Mouse (Mus musculus): ENCODE data around the gene Foxk1. TPM values are rescaled to one million over a fixed set of nuclear protein-coding genes. Genes with fewer than 3 reads are reported as not detected.

Gene Foxk1
- polyA plus RNA-seq, 1 experiment from 2014 or later = 8.1 TPM

GRCm38 (mm10) chr5:142458791-142459557 is 57.7 kb downstream of the Foxk1 start:
- no peak overlapping the region for H3K9ac ChIP-seq
- H3K36me3 ChIP-seq (replicated peaks) = peaks cover 14% of the 10 kb centered on the region
- no peaks in the 10 kb centered on the region for H3K9me3 ChIP-seq
- H3K27ac ChIP-seq = no peak overlapping the region
- H3K4me2 ChIP-seq = no peak overlapping the region
- H3K4me3 ChIP-seq = no peak overlapping the region
- no peaks in the 10 kb centered on the region for H3K27me3 ChIP-seq (replicated peaks)
- 89% methylated on average over 17 of the region's 17 CpGs for WGBS
- H3K4me1 ChIP-seq = peaks cover 6% of the 10 kb centered on the region; the same call in 1 of the 2 replicates
- ATAC-seq (replicated peaks) = no peak

- H3K4me3 ChIP-seq = no peak overlapping the region
- H3K9me3 ChIP-seq = no peaks in the 10 kb centered on the region
- no peak overlapping the region for H3K9ac ChIP-seq
- no peak overlapping the region for H3K4me2 ChIP-seq
- no peak overlapping the region for H3K27ac ChIP-seq
- ATAC-seq (replicated peaks) = no peak
- H3K36me3 ChIP-seq (replicated peaks) = peaks cover 13% of the 10 kb centered on the region
- 73% methylated on average over 5 of the region's 5 CpGs for WGBS
- H3K4me1 ChIP-seq = peaks cover 12% of the 10 kb centered on the region
- no peaks in the 10 kb centered on the region for H3K27me3 ChIP-seq (replicated peaks)
These were observed 58.5 kb downstream of the Foxk1 start for GRCm38 (mm10) chr5:142459834-142460233.

GRCm38 (mm10) chr5:142461942-142462640 is 60.8 kb downstream of the Foxk1 start:
- peaks cover 14% of the 10 kb centered on the region for H3K4me1 ChIP-seq
- H3K9ac ChIP-seq = no peak overlapping the region
- no peak overlapping the region for H3K4me2 ChIP-seq
- H3K27me3 ChIP-seq (replicated peaks) = no peaks in the 10 kb centered on the region
- no peak overlapping the region for H3K27ac ChIP-seq
- WGBS = 94% methylated on average over 7 of the region's 7 CpGs
- H3K9me3 ChIP-seq = no peaks in the 10 kb centered on the region
- H3K4me3 ChIP-seq = no peak overlapping the region
- H3K36me3 ChIP-seq (replicated peaks) = peaks cover 3% of the 10 kb centered on the region
- ATAC-seq (replicated peaks) = no peak

GRCm38 (mm10) chr5:142462641-142462948 is 61.3 kb downstream of the Foxk1 start:
- no peaks in the 10 kb centered on the region for H3K9me3 ChIP-seq
- H3K27me3 ChIP-seq (replicated peaks) = no peaks in the 10 kb centered on the region
- H3K4me1 ChIP-seq = peaks cover 14% of the 10 kb centered on the region
- H3K9ac ChIP-seq = no peak overlapping the region
- 95% methylated on average over 2 of the region's 2 CpGs for WGBS
- H3K36me3 ChIP-seq (replicated peaks) = peaks cover 2% of the 10 kb centered on the region; the same call in 1 of the 2 replicates
- no peak overlapping the region for H3K4me2 ChIP-seq
- no peak overlapping the region for H3K27ac ChIP-seq
- H3K4me3 ChIP-seq = no peak overlapping the region
- no peak for ATAC-seq (replicated peaks)

- no peak; the same call in 1 of the 2 replicates for ATAC-seq (replicated peaks)
These were observed 61.7 kb downstream of the Foxk1 start for GRCm38 (mm10) chr5:142463011-142463410.

GRCm38 (mm10) chr5:142463461-142464454 is 62.5 kb downstream of the Foxk1 start, which contains the start of gene Ap5z1:
Gene Ap5z1 (plus strand): TSS chr5:142463944.
- H3K4me2 ChIP-seq = peak within 1 kb of the TSS; percentile 93
- H3K27me3 ChIP-seq (replicated peaks) = no peaks in the 10 kb centered on the region

More at GRCm38 (mm10) chr5:142463011-142463410, 61.7 kb downstream of the Foxk1 start:
- H3K27me3 ChIP-seq (replicated peaks) = no peaks in the 10 kb centered on the region
- H3K4me3 ChIP-seq = no peak overlapping the region
- peak overlapping the region; percentile 93 for H3K4me2 ChIP-seq
- peaks cover 6% of the 10 kb centered on the region; the same call in 1 of the 2 replicates for H3K36me3 ChIP-seq (replicated peaks)
- peaks cover 14% of the 10 kb centered on the region for H3K4me1 ChIP-seq
- peak overlapping the region; percentile 88 for H3K27ac ChIP-seq
- H3K9ac ChIP-seq = peak overlapping the region; percentile 56
- WGBS = 91% methylated on average over 6 of the region's 6 CpGs
- no peaks in the 10 kb centered on the region for H3K9me3 ChIP-seq

GRCm38 (mm10) chr5:142468375-142468774 is 67.1 kb downstream of the Foxk1 start:
- Histone ChIP-seq H3K4me3 (no peak overlapping the region), H3K27ac (no peak overlapping the region), H3K27me3 (replicated peaks) (no peaks in the 10 kb centered on the region), H3K4me1 (peaks cover 9% of the 10 kb centered on the region), H3K4me2 (no peak overlapping the region), H3K9ac (no peak overlapping the region), H3K36me3 (replicated peaks) (peaks cover 18% of the 10 kb centered on the region), H3K9me3 (no peaks in the 10 kb centered on the region)
- no peak for ATAC-seq (replicated peaks)
- WGBS = 95% methylated on average over 13 of the region's 13 CpGs

More at GRCm38 (mm10) chr5:142463461-142464454, 62.5 kb downstream of the Foxk1 start, which contains the start of gene Ap5z1:
- H3K4me1 ChIP-seq = peaks cover 14% of the 10 kb centered on the region
- H3K36me3 ChIP-seq (replicated peaks) = 0 out of 2 replicates have a peak, but pooled peaks cover 6% of the 10 kb centered on the region
- H3K27ac ChIP-seq = peak within 1 kb of the TSS; percentile 88
- WGBS = 2% methylated on average over 60 of the region's 60 CpGs
- peak within 1 kb of the TSS; percentile 92 for H3K4me3 ChIP-seq
- no peaks in the 10 kb centered on the region for H3K9me3 ChIP-seq
- ATAC-seq (replicated peaks) = peak; percentile 88
- H3K9ac ChIP-seq = peak within 1 kb of the TSS; percentile 75

GRCm38 (mm10) chr5:142469796-142470195 is 68.5 kb downstream of the Foxk1 start:
- Histone ChIP-seq H3K9me3 (no peaks in the 10 kb centered on the region), H3K4me1 (peaks cover 2% of the 10 kb centered on the region), H3K9ac (no peak overlapping the region), H3K27ac (no peak overlapping the region), H3K36me3 (replicated peaks) (peaks cover 18% of the 10 kb centered on the region), H3K27me3 (replicated peaks) (no peaks in the 10 kb centered on the region), H3K4me3 (no peak overlapping the region), H3K4me2 (no peak overlapping the region)
- ATAC-seq (replicated peaks) = no peak
- 92% methylated on average over 11 of the region's 11 CpGs for WGBS

- 64% methylated on average over 10 of the region's 10 CpGs for WGBS
- H3K9ac ChIP-seq = no peak overlapping the region
- H3K27ac ChIP-seq = no peak overlapping the region
- H3K9me3 ChIP-seq = no peaks in the 10 kb centered on the region
- H3K4me2 ChIP-seq = no peak overlapping the region
- no peaks in the 10 kb centered on the region for H3K27me3 ChIP-seq (replicated peaks)
- no peak for ATAC-seq (replicated peaks)
- H3K4me3 ChIP-seq = no peak overlapping the region
- peaks cover 11% of the 10 kb centered on the region for H3K36me3 ChIP-seq (replicated peaks)
- H3K4me1 ChIP-seq = no peaks in the 10 kb centered on the region
These were observed 72.4 kb downstream of the Foxk1 start for GRCm38 (mm10) chr5:142473696-142474095.

- no peaks in the 10 kb centered on the region for H3K27me3 ChIP-seq (replicated peaks)
- no peak overlapping the region for H3K4me2 ChIP-seq
- no peak overlapping the region for H3K27ac ChIP-seq
- no peak overlapping the region for H3K4me3 ChIP-seq
- 82% methylated on average over 7 of the region's 7 CpGs for WGBS
- ATAC-seq (replicated peaks) = no peak
- no peaks in the 10 kb centered on the region for H3K9me3 ChIP-seq
- H3K36me3 ChIP-seq (replicated peaks) = peaks cover 4% of the 10 kb centered on the region; the same call in 1 of the 2 replicates
- peaks cover 3% of the 10 kb centered on the region; the same call in 1 of the 2 replicates for H3K4me1 ChIP-seq
- no peak overlapping the region for H3K9ac ChIP-seq
These were observed 74.4 kb downstream of the Foxk1 start for GRCm38 (mm10) chr5:142475669-142476068.

GRCm38 (mm10) chr5:142477346-142477745 is 76.0 kb downstream of the Foxk1 start:
- Histone ChIP-seq H3K9ac (no peak overlapping the region), H3K27ac (no peak overlapping the region), H3K36me3 (replicated peaks) (no peaks in the 10 kb centered on the region), H3K4me1 (peaks cover 3% of the 10 kb centered on the region; the same call in 1 of the 2 replicates), H3K9me3 (no peaks in the 10 kb centered on the region), H3K27me3 (replicated peaks) (no peaks in the 10 kb centered on the region), H3K4me2 (no peak overlapping the region), H3K4me3 (no peak overlapping the region)
- 91% methylated on average over 12 of the region's 12 CpGs for WGBS
- no peak for ATAC-seq (replicated peaks)
